Mouse (Mus musculus) lung, postnatal 0 days (tissue): ENCODE data around the gene Pdss2.

Source experiments
- CTCF ChIP-seq: IDR thresholded peaks from 2 replicates; pipeline ENCODE4 v1.5.1; 2016; ENCODE audit warnings: antibody characterized with exemption, mild to moderate bottlenecking
- EP300 ChIP-seq: IDR thresholded peaks from 2 replicates; pipeline ENCODE4 v1.6.1; 2016; ENCODE audit warnings: antibody characterized with exemption, mild to moderate bottlenecking, control low read depth

DNA sequence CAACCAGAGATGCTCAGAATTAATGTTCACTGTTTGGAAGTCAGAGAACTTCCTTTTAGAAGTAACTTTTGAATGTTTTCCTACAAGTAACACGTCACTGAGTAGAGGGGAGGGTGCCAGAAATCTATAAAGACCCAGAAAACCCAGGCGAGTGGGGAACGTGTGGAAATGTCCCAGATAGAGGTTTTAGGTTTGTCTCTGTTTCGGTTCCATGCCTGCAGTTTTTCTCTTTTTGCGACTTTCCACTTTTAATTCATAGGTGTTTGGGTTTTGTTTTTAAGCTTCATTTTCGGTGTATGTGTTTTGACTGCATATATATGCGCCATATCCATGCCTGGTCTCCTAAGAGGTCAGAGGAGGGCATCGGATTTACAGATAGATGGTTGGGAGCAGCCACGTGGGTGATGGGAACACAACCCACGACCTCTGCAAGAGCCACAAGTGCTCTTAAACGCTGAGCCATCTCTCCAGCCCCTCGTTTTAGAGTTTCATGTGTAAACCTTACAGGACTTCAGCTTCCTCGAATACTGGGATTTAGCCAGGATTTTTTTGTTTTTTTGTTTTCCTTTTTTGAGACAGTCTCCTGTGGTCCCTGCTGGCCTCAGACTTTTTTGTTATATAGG, 259.1 kb downstream of the Pdss2 start:
- no peak for TF ChIP-seq CTCF
- TF ChIP-seq EP300 = no peak
